Mouse (Mus musculus): ENCODE data around the gene Tbrg1.

The Tbrg1 gene

DNA sequence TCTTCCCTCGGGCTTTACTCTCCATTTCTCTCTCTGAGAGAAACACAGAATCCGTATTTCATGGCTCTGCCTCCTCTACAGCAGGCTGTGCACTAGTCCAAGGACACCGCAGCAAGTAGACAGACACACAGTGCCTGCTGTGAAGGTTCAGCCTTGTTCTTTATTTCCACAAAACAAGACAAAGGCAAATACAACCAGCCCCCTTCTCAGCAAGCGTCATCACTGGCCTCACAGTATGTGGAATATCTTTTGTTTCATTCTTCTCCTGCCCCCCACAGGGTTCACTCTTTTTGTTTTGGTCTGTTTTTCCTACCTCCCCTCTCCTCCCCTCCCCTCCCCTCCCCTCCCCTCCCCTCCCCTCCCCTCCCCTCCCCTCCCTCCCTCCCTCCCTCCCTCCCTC lies 28.5 kb downstream of the Tbrg1 start:
- DNase-seq, result no peak

DNA sequence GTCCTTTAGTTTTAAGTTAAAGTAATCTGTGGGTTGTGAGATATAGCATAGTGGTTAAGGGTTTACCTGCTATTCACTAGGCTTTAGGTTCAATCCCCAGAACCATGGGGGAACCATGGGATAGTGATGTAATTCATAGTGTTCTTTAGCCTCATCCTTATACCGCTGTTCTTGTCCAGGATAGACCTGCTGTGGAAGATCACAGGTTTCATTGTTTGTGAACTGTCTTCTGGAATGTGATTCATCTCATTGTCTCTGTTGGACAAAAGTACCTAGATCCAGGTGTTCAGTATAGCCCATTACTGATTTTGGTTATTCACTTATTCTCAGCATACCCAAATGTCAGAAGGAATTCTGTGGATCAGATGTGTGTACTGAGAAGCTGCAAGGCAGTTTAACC lies 29.8 kb downstream of the Tbrg1 start:
- DNase-seq, result no peak

DNA sequence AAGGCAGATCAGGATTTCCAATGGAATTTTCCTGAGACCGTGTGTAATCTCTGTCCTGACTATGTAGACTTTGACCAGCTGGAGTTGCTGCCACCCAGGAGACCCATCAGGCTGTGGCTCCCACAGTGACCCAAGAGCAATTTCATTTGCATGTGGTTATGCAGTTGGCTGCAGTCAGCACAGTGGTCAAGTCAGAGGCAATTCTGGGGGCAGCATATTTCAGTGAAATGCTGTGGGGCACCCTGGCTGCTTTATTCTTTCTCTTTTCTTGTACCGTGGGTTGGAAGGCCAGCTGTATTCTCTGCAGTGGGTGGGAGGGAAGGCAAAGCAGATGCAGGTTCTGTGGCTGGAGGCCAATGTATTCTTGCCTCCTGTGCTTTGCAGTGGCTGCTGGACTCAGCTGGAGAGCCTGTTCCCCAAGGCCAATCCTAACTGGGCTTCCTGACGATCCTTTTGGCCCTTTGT lies 31.0 kb downstream of the Tbrg1 start:
- no peak for DNase-seq

DNA sequence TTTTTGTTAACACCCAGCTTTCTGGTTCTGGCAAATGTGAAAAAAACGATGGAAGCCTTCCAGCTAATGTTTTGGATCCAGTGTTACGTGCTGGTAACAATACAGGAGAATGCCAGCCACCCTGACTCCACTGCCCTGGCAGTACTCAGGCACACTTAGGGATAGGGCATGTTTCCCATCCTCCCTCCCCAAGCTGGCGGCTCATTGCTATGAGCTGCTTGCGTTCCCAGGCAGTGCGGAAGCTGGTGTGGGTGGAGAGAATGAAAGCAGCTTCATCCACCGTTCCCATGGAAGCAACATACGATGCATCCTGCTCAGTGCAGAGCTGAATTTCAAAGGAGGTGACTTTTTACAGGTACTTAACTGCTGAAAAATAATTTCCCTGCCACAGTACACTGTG lies 31.5 kb downstream of the Tbrg1 start:
- DNase-seq, result no peak

DNA sequence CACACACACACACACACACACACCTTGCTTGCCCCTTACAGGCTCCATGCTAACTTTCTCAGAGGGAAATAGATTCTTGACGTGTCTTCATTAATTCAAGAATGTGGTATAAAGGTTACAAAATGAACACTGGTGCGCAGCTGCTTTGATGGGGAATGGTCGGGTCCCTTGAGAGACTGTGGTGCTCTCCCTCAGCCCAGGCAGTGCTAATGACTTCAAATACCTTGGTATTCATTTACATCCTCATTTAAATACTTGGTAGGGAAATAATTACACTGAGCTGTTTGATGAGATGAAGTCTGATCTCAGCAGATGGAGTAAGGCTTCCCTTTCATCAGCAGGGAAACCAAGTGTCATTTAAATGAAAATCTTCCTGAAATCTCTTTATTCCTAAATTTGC lies 32.0 kb downstream of the Tbrg1 start:
- no peak for DNase-seq

DNA sequence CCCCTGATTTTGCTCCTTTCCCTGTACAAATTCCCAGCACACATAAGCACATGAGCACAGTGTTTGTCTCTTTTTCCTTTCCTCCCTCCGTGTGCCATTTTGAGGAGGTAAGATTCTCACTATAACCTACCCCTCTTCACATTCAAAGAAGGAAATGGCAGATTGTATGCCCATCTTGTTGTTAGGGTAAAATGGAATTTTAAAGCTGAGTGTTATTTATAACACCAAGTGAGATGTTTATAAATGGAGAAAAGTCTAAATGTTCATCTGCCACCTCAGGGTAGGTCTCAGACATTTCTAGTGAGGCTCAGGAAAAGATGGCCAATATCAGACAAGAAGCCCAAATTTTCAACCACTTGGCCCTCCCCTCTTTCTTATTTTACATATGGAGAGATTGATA lies 32.6 kb downstream of the Tbrg1 start:
- DNase-seq, result no peak

DNA sequence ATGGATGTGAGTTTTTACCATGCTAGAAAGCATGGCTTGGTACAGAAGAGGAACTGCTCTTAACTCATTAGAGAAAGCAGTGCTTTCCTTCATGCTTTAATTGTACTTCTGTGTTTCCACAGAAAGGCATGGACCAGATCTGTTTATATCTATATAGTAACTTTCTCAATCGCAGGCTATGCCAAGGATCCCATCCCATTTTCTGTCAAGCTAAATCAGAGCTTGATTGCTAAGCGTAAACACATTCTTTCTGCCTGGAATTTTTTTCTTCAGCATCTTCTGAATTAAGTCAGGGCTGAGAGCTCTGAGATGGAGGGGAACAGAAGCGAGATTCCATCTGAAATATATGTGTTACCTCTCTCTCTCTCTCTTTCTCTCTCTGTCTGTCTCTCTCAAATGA lies 33.1 kb downstream of the Tbrg1 start:
- no peak for DNase-seq

DNA sequence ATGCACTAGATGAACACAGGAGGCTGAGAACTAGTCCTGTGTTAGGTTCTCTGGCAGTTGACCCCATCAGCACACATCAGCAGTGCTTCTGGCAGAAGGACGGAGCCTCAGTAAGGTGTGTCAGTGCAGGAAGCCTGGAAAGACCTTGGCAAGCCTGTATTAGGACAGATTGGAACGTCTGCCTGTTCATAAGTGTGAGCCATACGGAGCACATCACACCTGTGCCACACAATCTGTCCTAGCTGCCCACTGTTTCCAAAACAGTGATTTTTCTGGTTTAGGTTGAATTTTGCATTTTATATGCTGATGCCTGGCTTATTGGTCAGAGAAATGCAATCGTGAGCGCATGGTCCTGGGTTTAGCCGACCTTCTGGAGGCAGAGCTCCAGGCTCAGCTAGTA lies 35.8 kb downstream of the Tbrg1 start:
- DNase-seq, result no peak

DNA sequence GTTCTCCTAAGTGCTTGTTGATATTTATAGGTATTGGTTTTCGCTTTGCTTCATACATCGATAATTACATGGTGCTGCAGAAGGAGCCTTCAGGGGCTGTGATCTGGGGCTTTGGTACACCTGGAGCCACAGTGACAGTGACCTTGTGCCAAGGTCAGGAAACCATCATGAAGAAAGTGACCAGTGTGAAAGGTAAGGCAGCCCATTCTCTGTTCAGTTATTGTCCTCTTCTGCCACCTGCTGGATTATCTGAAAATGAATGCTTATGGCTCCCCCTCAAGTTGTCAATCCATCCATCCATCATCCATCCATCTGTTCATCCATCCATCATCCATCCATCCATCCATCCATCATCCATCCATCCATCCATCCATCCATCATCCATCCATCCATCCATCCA lies 40.3 kb downstream of the Tbrg1 start:
- no peak for DNase-seq

DNA sequence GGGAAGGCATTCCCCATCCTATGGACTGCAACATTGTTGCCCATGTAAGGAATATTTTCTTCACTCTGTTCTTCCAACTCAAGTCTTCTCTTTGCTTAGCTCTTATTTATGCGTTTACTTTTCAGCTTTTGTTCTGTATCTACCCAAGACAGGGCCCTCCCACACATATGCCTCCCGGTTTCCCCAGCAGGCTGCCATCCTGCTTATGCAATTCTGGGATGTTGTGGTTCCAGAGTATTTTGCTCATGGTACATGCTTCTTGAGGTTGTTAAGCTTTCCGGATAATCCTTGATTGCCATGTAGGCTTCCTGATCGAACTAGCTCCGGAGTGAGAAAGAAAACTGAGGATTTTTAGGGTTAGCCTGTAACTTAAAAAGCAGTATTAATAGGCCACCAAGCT lies 41.9 kb downstream of the Tbrg1 start:
- no peak for DNase-seq

DNA sequence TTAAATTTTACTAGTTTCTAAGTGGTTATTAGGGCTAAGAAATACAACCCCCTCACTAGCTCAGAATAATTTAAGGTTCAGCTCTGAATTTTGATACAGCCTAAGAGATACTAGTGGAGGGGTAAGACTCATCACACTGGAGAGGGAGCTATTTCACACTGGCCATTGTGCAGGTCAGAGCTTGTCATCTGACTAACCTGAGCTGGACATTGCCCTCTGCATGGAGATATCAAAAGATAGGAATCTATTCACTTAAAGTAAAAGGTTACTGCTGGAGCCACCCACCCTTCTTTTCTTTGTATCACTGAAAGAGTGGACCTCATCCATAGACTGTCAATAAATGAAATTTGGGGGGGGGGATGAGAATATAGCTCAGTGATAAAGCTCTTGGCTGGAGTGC lies 42.8 kb downstream of the Tbrg1 start:
- no peak for DNase-seq

DNA sequence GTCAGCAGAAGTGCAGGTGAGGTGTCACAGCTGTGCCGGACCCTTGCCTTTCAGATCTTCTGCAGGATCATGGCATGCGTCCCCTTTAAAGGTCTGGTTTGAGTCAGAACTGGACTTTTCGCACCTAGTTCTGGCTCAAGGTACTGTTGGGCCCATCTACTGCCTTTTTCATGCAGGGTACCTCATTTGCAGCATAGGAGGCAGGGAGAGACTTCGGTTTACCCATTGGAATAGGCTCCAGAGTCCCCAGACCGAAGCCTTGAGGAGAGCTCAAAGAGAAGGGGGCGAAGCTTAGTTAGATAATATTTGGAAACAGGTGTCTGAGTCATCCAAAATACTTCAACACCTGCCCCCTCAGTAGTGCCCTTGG lies 43.2 kb downstream of the Tbrg1 start:
- DNase-seq, result no peak

DNA sequence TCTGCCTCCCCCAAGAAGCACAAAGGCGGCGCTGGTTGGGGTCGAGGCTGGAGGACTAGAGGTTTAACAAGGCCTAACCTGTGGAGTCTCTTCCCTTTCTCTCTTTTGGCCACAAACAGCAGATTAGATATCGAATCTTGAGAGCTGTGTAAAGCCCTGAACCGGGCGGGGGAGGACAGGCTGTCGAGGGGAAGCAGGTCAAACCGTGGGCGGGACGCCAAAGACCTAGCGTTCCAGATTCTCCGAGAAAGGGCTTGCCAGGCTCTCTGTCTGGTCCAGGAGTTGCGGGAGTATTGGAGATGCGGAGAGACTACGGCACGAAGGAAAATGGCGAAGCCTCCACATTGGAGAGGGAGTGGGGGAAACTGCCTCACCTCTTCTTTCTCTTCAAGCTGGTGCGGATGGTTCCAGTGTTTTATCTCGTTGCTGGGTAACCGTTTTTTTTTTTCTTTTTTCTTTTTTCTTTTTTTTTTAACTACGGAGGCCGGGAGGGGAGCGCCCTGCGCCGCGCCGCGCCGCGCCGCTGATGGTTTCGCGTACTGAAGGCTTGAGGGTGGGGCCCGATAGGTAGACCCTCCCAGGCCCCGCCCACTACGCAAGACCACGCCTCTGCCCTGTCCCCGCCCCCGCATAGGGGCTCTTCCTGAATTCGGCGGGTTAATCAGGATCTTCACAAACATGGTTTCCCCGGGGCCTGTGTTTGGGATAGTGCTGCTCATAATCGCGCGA lies 43.8 kb downstream of the Tbrg1 start, which contains the start of gene Spa17:
TSS of gene Spa17 (minus strand) at position 541 of the 729 bp plus-strand sequence.
- DNase-seq, result peak; percentile 92 to 93

DNA sequence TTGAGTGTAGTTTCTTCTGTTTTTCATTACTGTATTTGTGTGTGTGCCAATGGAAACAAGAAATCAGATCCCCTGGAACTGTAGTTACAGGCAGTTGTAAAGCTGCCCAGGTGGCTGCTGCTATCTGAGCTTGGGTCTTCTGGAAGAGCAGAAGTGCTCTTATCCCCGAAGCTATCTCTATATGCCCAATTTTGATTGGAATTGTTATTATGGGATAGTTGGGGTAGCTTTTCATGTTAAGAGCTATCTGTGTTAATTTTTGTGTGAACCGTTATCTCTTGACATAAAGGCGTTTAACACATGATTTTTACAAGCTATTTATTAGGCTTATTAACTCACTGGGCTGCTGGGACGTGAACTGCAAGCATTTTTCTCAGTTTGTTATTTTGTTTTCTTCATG lies 47.6 kb downstream of the Tbrg1 start:
- DNase-seq, result no peak

DNA sequence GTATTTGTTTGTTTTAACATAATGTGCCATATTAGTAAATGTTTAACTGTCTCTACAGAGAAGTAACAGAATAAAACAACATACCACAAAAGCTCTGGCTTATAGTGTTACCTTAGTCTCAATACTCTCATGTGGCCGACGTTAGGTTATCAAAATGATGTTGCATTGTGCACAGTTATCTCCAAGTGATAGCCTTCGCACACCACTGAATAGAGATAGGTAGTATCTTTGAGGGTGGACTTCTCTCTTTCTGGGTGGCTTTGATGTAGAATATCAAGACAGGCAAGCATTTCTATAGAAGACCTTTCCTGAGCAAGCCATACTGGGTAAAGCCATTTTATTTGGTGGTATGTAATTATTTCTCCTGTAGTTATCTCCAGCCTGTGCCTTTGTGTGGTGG lies 52.0 kb downstream of the Tbrg1 start:
- DNase-seq, result no peak

DNA sequence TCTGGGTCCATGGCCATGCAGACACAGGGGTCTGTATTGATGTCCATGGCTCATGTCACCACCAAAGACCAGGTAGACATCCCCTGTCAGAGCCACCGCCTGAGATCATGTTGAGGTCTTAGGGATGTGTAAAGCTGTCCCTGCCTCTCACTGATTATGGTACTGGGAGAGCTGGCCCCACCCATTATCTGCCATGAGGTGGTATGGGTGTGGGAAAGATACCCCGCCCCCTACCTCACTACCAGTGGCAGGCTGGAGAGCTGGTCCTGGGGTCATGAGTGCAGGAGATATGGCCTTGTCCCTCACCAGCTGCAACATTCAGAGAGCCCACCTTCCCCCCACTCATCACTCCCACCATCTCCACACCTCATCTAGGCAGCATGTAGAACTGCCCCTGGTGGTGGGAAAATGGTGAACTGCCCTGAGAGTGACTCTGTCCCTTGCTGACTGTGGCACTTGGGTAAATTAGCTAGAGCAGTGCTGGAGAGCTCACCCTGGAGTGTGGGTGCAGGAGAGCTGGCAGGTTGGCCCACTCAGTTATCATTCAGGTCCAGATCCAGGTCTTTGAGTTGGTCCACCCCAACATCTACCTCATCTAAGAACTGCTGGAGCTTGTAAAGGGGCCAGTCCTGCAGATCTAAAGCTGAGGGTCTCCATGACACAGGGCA lies 56.4 kb downstream of the Tbrg1 start:
- no peak for DNase-seq
